Comparison of ENCODE assay signal across 9 mouse cellular contexts in genomic region chr3:76001156-76001555, GRCm38 (mm10). TPM values are rescaled to one million over a fixed set of nuclear protein-coding genes. Genes with fewer than 3 reads are reported as not detected.
DNase-seq lines count a peak whose midpoint lies in the region; ATAC-seq lines count a peak whose summit lies in the region.
"Had no signal": no experiment of that assay in that cellular context is flagged by ENCODE, and none has a peak within 500 bp of the region (broad histone marks: within the 10 kb centered on the region; RNA-seq: fewer than 3 reads in every experiment).

No protein-coding gene starts in this region.

- H3K9ac ChIP-seq in stomach, embryonic 15.5 days, result no peak overlapping the region

- no peaks in the 10 kb centered on the region for H3K36me3 ChIP-seq in stomach, embryonic 15.5 days

- no peaks in the 10 kb centered on the region for H3K4me1 ChIP-seq in stomach, embryonic 15.5 days

- H3K27me3 ChIP-seq in stomach, embryonic 15.5 days (replicated peaks), result no peaks in the 10 kb centered on the region

- H3K4me2 ChIP-seq in stomach, embryonic 15.5 days, result no peak overlapping the region

- H3K9me3 ChIP-seq in stomach, embryonic 15.5 days, result no peaks in the 10 kb centered on the region

- peak; percentile 52 for DNase-seq in adrenal gland, postnatal 10 days
- no peak for DNase-seq in adrenal gland, postnatal 4 days (ENCODE audit: low spot score in 2 of 2)
- peak; percentile 40 for DNase-seq in urinary bladder, postnatal 14 days (ENCODE audit: low spot score)
- no peak for DNase-seq in urinary bladder, postnatal 4 days (ENCODE audit: low spot score in 2 of 2)
- peak; percentile 27 for DNase-seq in fibroblast of lung, adult 2 months (ENCODE audit: low read depth)
- DNase-seq in kidney, postnatal 10 days, result peak; percentile 48
- peak; percentile 66 for DNase-seq in mesoderm, embryonic 11.5 days (ENCODE audit: low read depth, low spot score)

- ATAC-seq in stomach, embryonic 15.5 days (ENCODE audit: insufficient read depth, low FRiP score, low read depth), result peak; percentile 60; the same call in 1 of the 2 replicates

- no peak overlapping the region for H3K4me3 ChIP-seq in stomach, embryonic 15.5 days (replicated peaks)
- H3K4me3 ChIP-seq: myocyte had no signal

- no peak overlapping the region for H3K27ac ChIP-seq in stomach, embryonic 15.5 days

- 39% methylated on average over 4 of the region's 4 CpGs for WGBS in stomach, embryonic 15.5 days

RNA-seq across cellular contexts. Expression of gene Golim4, which starts 44.4 kb away (rescaled TPM):
- 10 to 100 TPM; 52.0 to 55.1 TPM for total RNA-seq in adrenal gland, postnatal 10 days (2021)
- 10 to 100 TPM; 89.3 to 99.7 TPM for total RNA-seq in adrenal gland, postnatal 4 days (2021)
- polyA plus RNA-seq in stomach, embryonic 15.5 days (2015; fragmentation: Nextera tagmentation; extraction: Ambion mirVana), result 64.0 and 64.5 TPM in 2 replicates

Comparison
In these comparisons a context has a peak if more than half of its experiments do, and no peak if none do; other contexts are left out.
1. DNase-seq: peak in adrenal gland, postnatal 10 days (single experiment), urinary bladder, postnatal 14 days (single experiment), fibroblast of lung, adult 2 months (single experiment), kidney, postnatal 10 days (single experiment) and mesoderm, embryonic 11.5 days (single experiment); none in adrenal gland, postnatal 4 days (0 of 2) and urinary bladder, postnatal 4 days (0 of 2).